In genomic region chr3:17281231-17281630, GRCm38 (mm10) we compare ENCODE assay signal across 21 mouse cellular contexts.
DNase-seq lines count a peak whose midpoint lies in the region; ATAC-seq and TF ChIP-seq lines count a peak whose summit lies in the region.
"Had no signal": no experiment of that assay in that cellular context is flagged by ENCODE, and none has a peak within 500 bp of the region (broad histone marks: within the 10 kb centered on the region; RNA-seq: fewer than 3 reads in every experiment).

No protein-coding gene starts in this region.

- no peaks in the 10 kb centered on the region for H3K36me3 ChIP-seq in midbrain, embryonic 13.5 days
- H3K36me3 ChIP-seq in midbrain, embryonic 10.5 days = no peaks in the 10 kb centered on the region
- no peaks in the 10 kb centered on the region for H3K36me3 ChIP-seq in forebrain, embryonic 15.5 days
- H3K36me3 ChIP-seq in hindbrain, postnatal 0 days (ENCODE audit: insufficient read depth, low read length) = no peaks in the 10 kb centered on the region
- H3K36me3 ChIP-seq: embryonic facial prominence, embryonic 15.5 days; limb, embryonic 13.5 days; lung, embryonic 15.5 days; midbrain, embryonic 12.5 days had no signal

- no peak overlapping the region for H3K4me2 ChIP-seq in midbrain, embryonic 13.5 days (replicated peaks)
- H3K4me2 ChIP-seq in forebrain, embryonic 15.5 days (replicated peaks) = no peak overlapping the region
- no peak overlapping the region for H3K4me2 ChIP-seq in hindbrain, postnatal 0 days (ENCODE audit: low read depth, low read length)
- H3K4me2 ChIP-seq: embryonic facial prominence, embryonic 15.5 days; heart, embryonic 11.5 days; limb, embryonic 13.5 days; lung, embryonic 15.5 days; midbrain, embryonic 12.5 days had no signal

- 38% methylated on average over 6 of the region's 6 CpGs for WGBS in midbrain, embryonic 13.5 days
- WGBS in midbrain, embryonic 10.5 days = 66% methylated on average over 6 of the region's 6 CpGs
- 14% methylated on average over 6 of the region's 6 CpGs for WGBS in forebrain, embryonic 15.5 days
- 32% methylated on average over 6 of the region's 6 CpGs for WGBS in hindbrain, postnatal 0 days

- no peaks in the 10 kb centered on the region for H3K9me3 ChIP-seq in midbrain, embryonic 13.5 days
- no peaks in the 10 kb centered on the region for H3K9me3 ChIP-seq in midbrain, embryonic 10.5 days (replicated peaks)
- H3K9me3 ChIP-seq in forebrain, embryonic 15.5 days = no peaks in the 10 kb centered on the region
- H3K9me3 ChIP-seq in hindbrain, postnatal 0 days (ENCODE audit: low read length) = no peaks in the 10 kb centered on the region
- H3K9me3 ChIP-seq: embryonic facial prominence, embryonic 15.5 days; limb, embryonic 13.5 days; lung, embryonic 15.5 days; midbrain, embryonic 12.5 days had no signal

- no peaks in the 10 kb centered on the region; the same call in 1 of the 2 replicates for H3K4me1 ChIP-seq in midbrain, embryonic 13.5 days (replicated peaks)
- H3K4me1 ChIP-seq in midbrain, embryonic 10.5 days = peaks cover 3% of the 10 kb centered on the region; the same call in 1 of the 2 replicates
- peaks cover 5% of the 10 kb centered on the region; the same call in 1 of the 2 replicates for H3K4me1 ChIP-seq in forebrain, embryonic 15.5 days
- no peaks in the 10 kb centered on the region for H3K4me1 ChIP-seq in hindbrain, postnatal 0 days (ENCODE audit: insufficient read depth, low read length)
- H3K4me1 ChIP-seq: embryonic facial prominence, embryonic 15.5 days; limb, embryonic 13.5 days; lung, embryonic 15.5 days had no signal

- H3K27me3 ChIP-seq in midbrain, embryonic 13.5 days = no peaks in the 10 kb centered on the region
- H3K27me3 ChIP-seq in midbrain, embryonic 10.5 days (ENCODE audit: low read depth, poor library complexity, severe bottlenecking) = no peaks in the 10 kb centered on the region
- H3K27me3 ChIP-seq in forebrain, embryonic 15.5 days = no peaks in the 10 kb centered on the region
- no peaks in the 10 kb centered on the region for H3K27me3 ChIP-seq in hindbrain, postnatal 0 days (ENCODE audit: insufficient read depth, low read length)
- H3K27me3 ChIP-seq: embryonic facial prominence, embryonic 15.5 days; limb, embryonic 13.5 days; lung, embryonic 15.5 days; midbrain, embryonic 12.5 days had no signal

- 0 out of 2 replicates have a peak, but pooled peaks have one; percentile 56 for ATAC-seq in midbrain, embryonic 13.5 days
- ATAC-seq in forebrain, embryonic 15.5 days (replicated peaks) = peak; percentile 57; the same call in 1 of the 2 replicates
- ATAC-seq in hindbrain, postnatal 0 days = 0 out of 2 replicates have a peak, but pooled peaks have one; percentile 38
- ATAC-seq: inflammation-experienced regulatory T-cells, adult 6 months had no signal

- no peak for TF ChIP-seq CTCF in hindbrain, postnatal 0 days (IDR thresholded peaks at IDR 0.05; ENCODE audit: low read depth)

- no peak overlapping the region for H3K9ac ChIP-seq in midbrain, embryonic 13.5 days (replicated peaks)
- H3K9ac ChIP-seq in forebrain, embryonic 15.5 days (replicated peaks) = peak overlapping the region; percentile 13; the same call in 1 of the 2 replicates
- 0 out of 2 replicates have a peak overlapping the region, but pooled peaks have one; percentile 13 for H3K9ac ChIP-seq in hindbrain, postnatal 0 days (replicated peaks; ENCODE audit: low read length)
- H3K9ac ChIP-seq: embryonic facial prominence, embryonic 15.5 days; limb, embryonic 13.5 days; liver, embryonic 14.5 days; lung, embryonic 15.5 days; midbrain, embryonic 12.5 days had no signal

- peak overlapping the region; percentile 58 for H3K27ac ChIP-seq in midbrain, embryonic 13.5 days
- H3K27ac ChIP-seq in midbrain, embryonic 10.5 days (replicated peaks) = no peak overlapping the region
- no peak overlapping the region for H3K27ac ChIP-seq in forebrain, embryonic 15.5 days (replicated peaks)
- peak overlapping the region; percentile 20; the same call in 1 of the 2 replicates for H3K27ac ChIP-seq in hindbrain, postnatal 0 days
- H3K27ac ChIP-seq: embryonic facial prominence, embryonic 15.5 days; limb, embryonic 13.5 days; liver, embryonic 14.5 days; lung, embryonic 15.5 days; macrophage; midbrain, embryonic 12.5 days had no signal

- no peak for DNase-seq in midbrain, embryonic 10.5 days (ENCODE audit: low spot score)
- DNase-seq in hindbrain, postnatal 0 days (ENCODE audit: low spot score) = peak; percentile 45
- DNase-seq in retina, embryonic 14.5 days (ENCODE audit: low spot score) = peak; percentile 62
- no peak for DNase-seq in right cerebral cortex, postnatal 4 days
- no peak for DNase-seq in ovary, postnatal 14 days (ENCODE audit: low spot score)
- DNase-seq: adrenal gland, adult 8-10 months; heart, postnatal 10 days; kidney, adult 2 months; kidney, postnatal 10 days; layer of hippocampus, postnatal 36 days; thymus, postnatal 14 days had no signal

- H3K4me3 ChIP-seq in midbrain, embryonic 13.5 days (replicated peaks) = no peak overlapping the region
- H3K4me3 ChIP-seq in midbrain, embryonic 10.5 days = no peak overlapping the region
- H3K4me3 ChIP-seq in forebrain, embryonic 15.5 days = no peak overlapping the region
- no peak overlapping the region for H3K4me3 ChIP-seq in hindbrain, postnatal 0 days (ENCODE audit: low read length)
- H3K4me3 ChIP-seq: embryonic facial prominence, embryonic 15.5 days; limb, embryonic 13.5 days; lung, embryonic 15.5 days; midbrain, embryonic 12.5 days had no signal

Comparison
In these comparisons a context has a peak if more than half of its experiments do, and no peak if none do; other contexts are left out.
1. H3K27ac ChIP-seq: peak in midbrain, embryonic 13.5 days (single experiment) and hindbrain, postnatal 0 days (single experiment); none in midbrain, embryonic 10.5 days (single experiment) and forebrain, embryonic 15.5 days (single experiment).
2. DNase-seq: peak in hindbrain, postnatal 0 days (single experiment) and retina, embryonic 14.5 days (single experiment); none in midbrain, embryonic 10.5 days (single experiment), right cerebral cortex, postnatal 4 days (single experiment) and ovary, postnatal 14 days (single experiment).
3. Peak in every context shown above with its lines, with median percentiles within 50 percentile points of each other: ATAC-seq.